Mouse (Mus musculus) stomach, postnatal 0 days (tissue): Measurements from ENCODE around the gene Rngtt.

Experiments
- CTCF ChIP-seq: IDR thresholded peaks from 2 replicates; pipeline ENCODE4 v1.5.1; 2016; ENCODE audit warnings: antibody characterized with exemption, low read depth, mild to moderate bottlenecking, moderate library complexity
- EP300 ChIP-seq: optimal IDR thresholded peaks from 2 replicates; pipeline ENCODE3; 2016; ENCODE audit warnings: antibody characterized with exemption

- no peak for TF ChIP-seq CTCF
- TF ChIP-seq EP300: no peak
These were observed 155.8 kb downstream of the Rngtt start for GRCm38 (mm10) chr4:33465871-33466270.
